Mouse (Mus musculus): ENCODE data around the gene Helz2. TPM values are rescaled to one million over a fixed set of nuclear protein-coding genes. Genes with fewer than 3 reads are reported as not detected.
A peak's percentile ranks its signal among the peaks of the same experiment; 100 is the strongest.

Gene Helz2
- polyA plus RNA-seq, 1 experiment from 2014 or later = 0.39 TPM

- WGBS = 93% methylated on average over 11 of the region's 11 CpGs
- H3K4me3 ChIP-seq (replicated peaks; ENCODE audit: low read depth, low read length) = no peak overlapping the region
- DNase-seq (no peak), ATAC-seq (ENCODE audit: low FRiP score, low TSS enrichment) (no peak)
- no peaks in the 10 kb centered on the region for H3K27me3 ChIP-seq (ENCODE audit: control insufficient read depth, insufficient read depth, low read length)
- no peak overlapping the region for H3K9ac ChIP-seq (replicated peaks; ENCODE audit: low read length)
- no peaks in the 10 kb centered on the region for H3K36me3 ChIP-seq (ENCODE audit: control insufficient read depth, insufficient read depth, low read length)
- H3K4me2 ChIP-seq (ENCODE audit: low read length) = no peak overlapping the region
- H3K4me1 ChIP-seq (ENCODE audit: control insufficient read depth, insufficient read depth, low read length) = no peaks in the 10 kb centered on the region
- no peaks in the 10 kb centered on the region for H3K9me3 ChIP-seq (ENCODE audit: control insufficient read depth, low read length)
- no peak overlapping the region for H3K27ac ChIP-seq (replicated peaks; ENCODE audit: low read depth, low read length)
These were observed 7.1 kb downstream of the Helz2 start for GRCm38 (mm10) chr2:181234680-181235079.

GRCm38 (mm10) chr2:181233443-181233842, 8.4 kb downstream of the Helz2 start:
- 93% methylated on average over 15 of the region's 15 CpGs for WGBS
- H3K4me2 ChIP-seq (ENCODE audit: low read length) = no peak overlapping the region
- no peak overlapping the region for H3K4me3 ChIP-seq (replicated peaks; ENCODE audit: low read depth, low read length)
- H3K4me1 ChIP-seq (ENCODE audit: control insufficient read depth, insufficient read depth, low read length) = no peaks in the 10 kb centered on the region
- no peak overlapping the region for H3K9ac ChIP-seq (replicated peaks; ENCODE audit: low read length)
- ATAC-seq (ENCODE audit: low FRiP score, low TSS enrichment) (no peak), DNase-seq (no peak)
- H3K9me3 ChIP-seq (ENCODE audit: control insufficient read depth, low read length) = no peaks in the 10 kb centered on the region
- H3K36me3 ChIP-seq (ENCODE audit: control insufficient read depth, insufficient read depth, low read length) = no peaks in the 10 kb centered on the region
- H3K27ac ChIP-seq (replicated peaks; ENCODE audit: low read depth, low read length) = no peak overlapping the region
- H3K27me3 ChIP-seq (ENCODE audit: control insufficient read depth, insufficient read depth, low read length) = no peaks in the 10 kb centered on the region

GRCm38 (mm10) chr2:181231171-181231570, 10.7 kb downstream of the Helz2 start:
- ATAC-seq (ENCODE audit: low FRiP score, low TSS enrichment) (no peak), DNase-seq (no peak)
- 72% methylated on average over 20 of the region's 20 CpGs for WGBS
- no peak overlapping the region for H3K4me2 ChIP-seq (ENCODE audit: low read length)
- H3K9me3 ChIP-seq (ENCODE audit: control insufficient read depth, low read length) = no peaks in the 10 kb centered on the region
- no peak overlapping the region for H3K9ac ChIP-seq (replicated peaks; ENCODE audit: low read length)
- no peak overlapping the region for H3K27ac ChIP-seq (replicated peaks; ENCODE audit: low read depth, low read length)
- H3K4me3 ChIP-seq (replicated peaks; ENCODE audit: low read depth, low read length) = no peak overlapping the region
- no peaks in the 10 kb centered on the region for H3K4me1 ChIP-seq (ENCODE audit: control insufficient read depth, insufficient read depth, low read length)
- no peaks in the 10 kb centered on the region for H3K36me3 ChIP-seq (ENCODE audit: control insufficient read depth, insufficient read depth, low read length)
- no peaks in the 10 kb centered on the region for H3K27me3 ChIP-seq (ENCODE audit: control insufficient read depth, insufficient read depth, low read length)

- no peaks in the 10 kb centered on the region for H3K4me1 ChIP-seq (ENCODE audit: control insufficient read depth, insufficient read depth, low read length)
- H3K27ac ChIP-seq (replicated peaks; ENCODE audit: low read depth, low read length) = no peak overlapping the region
- H3K9ac ChIP-seq (replicated peaks; ENCODE audit: low read length) = no peak overlapping the region
- no peak overlapping the region for H3K4me3 ChIP-seq (replicated peaks; ENCODE audit: low read depth, low read length)
- DNase-seq = no peak
- H3K4me2 ChIP-seq (ENCODE audit: low read length) = no peak overlapping the region
- ATAC-seq (ENCODE audit: low FRiP score, low TSS enrichment) = no peak
- WGBS = 87% methylated on average over 1 of the region's 1 CpGs
- no peaks in the 10 kb centered on the region for H3K27me3 ChIP-seq (ENCODE audit: control insufficient read depth, insufficient read depth, low read length)
- no peaks in the 10 kb centered on the region for H3K36me3 ChIP-seq (ENCODE audit: control insufficient read depth, insufficient read depth, low read length)
- H3K9me3 ChIP-seq (ENCODE audit: control insufficient read depth, low read length) = no peaks in the 10 kb centered on the region
These were observed 13.5 kb downstream of the Helz2 start for GRCm38 (mm10) chr2:181228335-181228734.

- 90% methylated on average over 3 of the region's 3 CpGs for WGBS
- no peak overlapping the region for H3K4me2 ChIP-seq (ENCODE audit: low read length)
- H3K4me3 ChIP-seq (replicated peaks; ENCODE audit: low read depth, low read length) = no peak overlapping the region
- H3K9me3 ChIP-seq (ENCODE audit: control insufficient read depth, low read length) = no peaks in the 10 kb centered on the region
- ATAC-seq (ENCODE audit: low FRiP score, low TSS enrichment) = no peak
- no peaks in the 10 kb centered on the region for H3K36me3 ChIP-seq (ENCODE audit: control insufficient read depth, insufficient read depth, low read length)
- no peak for DNase-seq
- H3K9ac ChIP-seq (replicated peaks; ENCODE audit: low read length) = no peak overlapping the region
- no peak overlapping the region for H3K27ac ChIP-seq (replicated peaks; ENCODE audit: low read depth, low read length)
- no peaks in the 10 kb centered on the region for H3K4me1 ChIP-seq (ENCODE audit: control insufficient read depth, insufficient read depth, low read length)
- H3K27me3 ChIP-seq (ENCODE audit: control insufficient read depth, insufficient read depth, low read length) = no peaks in the 10 kb centered on the region
These were observed 14.7 kb downstream of the Helz2 start for GRCm38 (mm10) chr2:181227122-181227521.

GRCm38 (mm10) chr2:181224994-181225393, 16.8 kb downstream of the Helz2 start:
- Histone ChIP-seq H3K36me3 (ENCODE audit: control insufficient read depth, insufficient read depth, low read length) (no peaks in the 10 kb centered on the region), H3K4me3 (replicated peaks; ENCODE audit: low read depth, low read length) (no peak overlapping the region), H3K4me1 (ENCODE audit: control insufficient read depth, insufficient read depth, low read length) (peaks cover 5% of the 10 kb centered on the region), H3K4me2 (ENCODE audit: low read length) (no peak overlapping the region), H3K9me3 (ENCODE audit: control insufficient read depth, low read length) (no peaks in the 10 kb centered on the region), H3K27ac (replicated peaks; ENCODE audit: low read depth, low read length) (no peak overlapping the region), H3K27me3 (ENCODE audit: control insufficient read depth, insufficient read depth, low read length) (no peaks in the 10 kb centered on the region), H3K9ac (replicated peaks; ENCODE audit: low read length) (no peak overlapping the region)
- no peak for ATAC-seq (ENCODE audit: low FRiP score, low TSS enrichment)
- WGBS = 91% methylated on average over 2 of the region's 2 CpGs
- no peak for DNase-seq

GRCm38 (mm10) chr2:181220361-181220760, 21.5 kb downstream of the Helz2 start:
- ATAC-seq (ENCODE audit: low FRiP score, low TSS enrichment) = no peak
- no peak for DNase-seq
- Histone ChIP-seq H3K4me1 (ENCODE audit: control insufficient read depth, insufficient read depth, low read length) (peaks cover 12% of the 10 kb centered on the region), H3K4me3 (replicated peaks; ENCODE audit: low read depth, low read length) (no peak overlapping the region), H3K4me2 (ENCODE audit: low read length) (peak overlapping the region; percentile 62), H3K9me3 (ENCODE audit: control insufficient read depth, low read length) (no peaks in the 10 kb centered on the region), H3K9ac (replicated peaks; ENCODE audit: low read length) (no peak overlapping the region), H3K27ac (replicated peaks; ENCODE audit: low read depth, low read length) (no peak overlapping the region), H3K36me3 (ENCODE audit: control insufficient read depth, insufficient read depth, low read length) (no peaks in the 10 kb centered on the region), H3K27me3 (ENCODE audit: control insufficient read depth, insufficient read depth, low read length) (no peaks in the 10 kb centered on the region)
- WGBS = 36% methylated on average over 2 of the region's 2 CpGs

- ATAC-seq (ENCODE audit: low FRiP score, low TSS enrichment) = peak; percentile 67; the same call in 1 of the 2 replicates
- 5% methylated on average over 25 of the region's 25 CpGs for WGBS
- DNase-seq = peak; percentile 82
- H3K4me3 ChIP-seq (replicated peaks; ENCODE audit: low read depth, low read length) = peak within 1 kb of the TSS; percentile 28
- H3K27ac ChIP-seq (replicated peaks; ENCODE audit: low read depth, low read length) = no peak within 1 kb of the TSS
- peak within 1 kb of the TSS; percentile 62 for H3K4me2 ChIP-seq (ENCODE audit: low read length)
- H3K9ac ChIP-seq (replicated peaks; ENCODE audit: low read length) = peak within 1 kb of the TSS; percentile 26; the same call in 1 of the 2 replicates
- no peaks in the 10 kb centered on the region for H3K9me3 ChIP-seq (ENCODE audit: control insufficient read depth, low read length)
- H3K36me3 ChIP-seq (ENCODE audit: control insufficient read depth, insufficient read depth, low read length) = no peaks in the 10 kb centered on the region
- H3K27me3 ChIP-seq (ENCODE audit: control insufficient read depth, insufficient read depth, low read length) = no peaks in the 10 kb centered on the region
- peaks cover 12% of the 10 kb centered on the region for H3K4me1 ChIP-seq (ENCODE audit: control insufficient read depth, insufficient read depth, low read length)
These were observed 22.1 kb downstream of the Helz2 start, which contains the start of gene Fndc11 for GRCm38 (mm10) chr2:181219538-181220216. Fndc11 (plus strand) TSS chr2:181220013.

- no peak overlapping the region for H3K9ac ChIP-seq (replicated peaks; ENCODE audit: low read length)
- no peak overlapping the region for H3K4me3 ChIP-seq (replicated peaks; ENCODE audit: low read depth, low read length)
- no peaks in the 10 kb centered on the region for H3K27me3 ChIP-seq (ENCODE audit: control insufficient read depth, insufficient read depth, low read length)
- peak overlapping the region; percentile 62; the same call in 1 of the 2 replicates for H3K4me2 ChIP-seq (ENCODE audit: low read length)
- no peaks in the 10 kb centered on the region for H3K36me3 ChIP-seq (ENCODE audit: control insufficient read depth, insufficient read depth, low read length)
- no peaks in the 10 kb centered on the region for H3K9me3 ChIP-seq (ENCODE audit: control insufficient read depth, low read length)
- no peak for ATAC-seq (ENCODE audit: low FRiP score, low TSS enrichment)
- peaks cover 12% of the 10 kb centered on the region for H3K4me1 ChIP-seq (ENCODE audit: control insufficient read depth, insufficient read depth, low read length)
- DNase-seq = no peak
- no peak overlapping the region for H3K27ac ChIP-seq (replicated peaks; ENCODE audit: low read depth, low read length)
- 67% methylated on average over 5 of the region's 5 CpGs for WGBS
These were observed 22.8 kb downstream of the Helz2 start for GRCm38 (mm10) chr2:181218881-181219485.
